Mouse (Mus musculus): ENCODE results near the gene Otop2.

The Otop2 gene

DNA sequence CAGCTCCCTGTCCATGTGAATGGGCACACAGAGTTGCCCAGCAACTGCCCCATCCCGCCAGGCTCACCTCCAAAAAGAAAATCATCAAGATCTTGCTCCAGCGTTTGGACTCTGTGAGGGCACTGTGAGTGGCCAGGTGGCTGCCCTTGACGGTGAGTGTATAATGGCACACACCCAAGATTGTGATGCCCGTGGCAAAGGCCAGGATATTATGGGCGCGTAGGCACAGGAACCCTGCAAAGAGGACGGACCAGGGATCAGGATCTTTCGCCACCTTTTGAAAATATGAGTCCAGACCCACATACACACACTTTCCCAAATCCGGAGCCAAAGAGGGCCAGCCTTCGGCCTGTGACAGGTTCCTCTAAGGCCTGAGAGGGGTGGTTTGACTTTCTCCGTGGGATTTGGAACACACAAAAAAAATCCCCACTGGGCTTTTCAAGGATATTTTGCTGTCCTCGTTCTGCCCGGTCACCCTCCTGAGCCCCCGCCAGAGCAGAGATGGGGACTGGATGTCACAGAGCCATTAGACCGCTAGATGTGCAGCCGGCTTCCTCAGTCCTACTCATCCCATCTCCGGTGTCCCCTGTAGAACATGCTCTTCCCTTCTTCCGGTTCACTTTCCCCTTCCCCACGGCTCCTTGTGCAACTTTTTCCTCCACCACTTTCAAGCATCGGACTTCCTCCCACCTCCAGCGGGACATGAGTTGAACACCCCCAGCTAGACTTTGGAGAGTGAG, 10.3 kb upstream of the Otop2 start:
- DNase-seq (ENCODE audit: inconsistent age in 2 of 2, low spot score in 1 of 2), result peak; percentile 73 to 82

DNA sequence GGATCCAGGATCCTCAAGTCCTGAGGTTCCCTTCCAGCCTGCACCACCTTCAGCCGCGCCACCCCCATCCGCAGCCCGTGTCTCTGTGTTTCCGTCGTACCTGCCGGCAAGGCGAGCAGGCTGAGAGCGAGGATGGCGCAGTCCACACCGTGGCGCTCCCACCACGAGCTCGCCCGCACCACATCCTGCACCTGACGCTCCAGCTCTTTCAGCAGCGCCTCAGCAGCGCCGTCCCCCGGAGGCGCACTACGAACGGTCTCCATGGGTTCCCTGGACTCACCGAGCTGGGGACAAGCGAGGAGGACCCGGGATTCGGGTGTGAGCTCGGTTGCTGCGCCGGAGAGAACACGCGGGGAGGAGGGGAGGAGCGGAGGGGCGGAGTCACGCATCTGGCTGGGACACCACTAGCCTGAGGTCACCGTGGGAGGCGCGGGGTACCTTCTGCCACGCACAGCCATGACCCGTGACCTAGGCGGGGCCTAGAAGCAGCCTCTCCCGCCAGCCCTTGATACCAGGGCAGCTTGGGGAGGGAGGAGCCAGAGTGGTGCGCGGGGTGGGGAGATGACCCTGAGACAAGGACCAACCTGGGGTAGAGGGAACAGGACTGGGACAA, 9.6 kb upstream of the Otop2 start, which contains the start of gene Fads6:
Gene Fads6 (minus strand): TSS at position 450 of the 613 bp plus-strand sequence.
- DNase-seq (ENCODE audit: inconsistent age in 2 of 2, low spot score in 1 of 2), result peak; percentile 95

DNA sequence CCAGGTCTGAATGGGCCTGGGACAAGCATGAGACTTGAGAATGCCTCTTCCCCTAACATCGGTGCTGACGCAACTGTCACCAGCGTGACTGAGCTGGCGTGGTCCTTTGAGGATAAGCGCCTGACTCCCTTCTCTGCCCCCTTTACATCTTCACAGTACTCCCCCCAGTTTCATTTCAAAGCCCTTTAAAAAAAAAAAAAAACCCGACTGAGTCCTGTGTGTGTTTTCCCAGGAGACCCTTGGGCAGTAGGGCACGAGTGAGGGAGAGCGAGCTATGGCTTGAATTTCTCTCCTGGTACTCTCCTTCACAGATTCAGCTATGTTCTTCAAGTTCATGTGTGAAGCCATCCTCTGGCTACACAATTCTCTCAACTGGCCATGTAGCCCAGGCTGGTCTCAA, 8.8 kb upstream of the Otop2 start:
- DNase-seq (ENCODE audit: inconsistent age in 2 of 2, low spot score in 1 of 2), result no peak

- DNase-seq (ENCODE audit: inconsistent age in 2 of 2, low spot score in 1 of 2), result no peak
Measured at GRCm38 (mm10) chr11:115300745-115301144, 6.2 kb upstream of the Otop2 start.

- no peak for DNase-seq (ENCODE audit: inconsistent age in 2 of 2, low spot score in 1 of 2)
Measured at GRCm38 (mm10) chr11:115301351-115301750, 5.6 kb upstream of the Otop2 start.

DNA sequence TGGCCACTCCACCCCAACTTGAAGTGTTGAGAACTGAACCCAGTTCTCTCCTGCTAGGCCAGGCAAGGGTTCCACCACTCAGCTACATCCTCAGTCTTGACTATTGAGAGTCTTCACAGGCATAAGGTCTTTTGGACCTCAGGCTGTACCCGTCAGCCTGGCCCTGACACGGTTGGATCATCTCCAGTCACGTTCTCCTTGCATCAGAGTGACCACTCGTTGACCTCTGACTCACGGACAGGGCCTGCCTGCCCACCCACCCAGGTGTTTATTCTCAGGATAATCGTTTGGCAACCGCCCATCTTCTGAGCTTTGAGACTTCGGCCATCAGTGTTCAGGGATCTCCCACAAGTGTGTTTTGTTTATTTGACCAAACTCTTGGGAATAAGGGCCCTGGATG, 3.8 kb upstream of the Otop2 start:
- DNase-seq (ENCODE audit: inconsistent age in 2 of 2, low spot score in 1 of 2), result peak in 1 of 2 experiments; percentile 66

DNA sequence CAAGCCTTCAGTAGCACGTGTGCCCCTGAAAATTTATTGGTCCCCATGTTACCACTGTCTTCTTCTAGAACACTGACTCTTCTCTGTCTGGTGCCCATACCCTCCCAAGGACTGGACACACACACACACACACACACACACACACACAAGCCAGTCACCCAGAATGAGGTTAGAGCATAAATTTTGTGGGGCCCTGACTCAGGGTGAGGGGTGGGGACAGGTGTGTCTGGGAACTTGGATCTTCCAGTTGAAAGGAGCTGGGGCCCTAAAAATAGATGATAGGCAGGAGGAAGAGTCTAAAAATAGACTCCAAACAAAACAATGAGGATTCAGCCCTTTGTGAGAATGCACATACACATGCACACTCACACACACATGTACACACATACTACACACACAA, 1.8 kb downstream of the Otop2 start:
- no peak for DNase-seq (ENCODE audit: inconsistent age in 2 of 2, low spot score in 1 of 2)

DNA sequence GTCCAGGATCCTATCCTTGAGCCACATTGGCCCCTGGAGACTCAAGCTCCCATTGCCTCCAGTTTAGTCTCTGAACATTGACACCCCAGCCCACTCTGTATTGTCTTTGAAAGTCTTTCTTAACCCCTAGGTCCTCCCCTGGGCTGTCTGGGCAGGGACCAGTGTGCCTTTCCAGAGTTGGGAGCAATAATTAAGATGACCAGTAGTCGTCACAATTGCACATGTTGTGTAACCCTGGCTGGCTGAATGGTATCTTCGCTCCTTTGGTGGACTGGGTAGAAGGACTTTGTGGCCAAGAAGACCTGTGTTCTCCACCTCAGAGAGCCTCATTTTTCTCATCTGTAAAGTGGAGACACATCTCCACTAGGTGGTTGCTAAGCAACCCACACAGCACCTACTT, 7.3 kb downstream of the Otop2 start:
- peak in 1 of 2 experiments; percentile 67 for DNase-seq (ENCODE audit: inconsistent age in 2 of 2, low spot score in 1 of 2)

DNA sequence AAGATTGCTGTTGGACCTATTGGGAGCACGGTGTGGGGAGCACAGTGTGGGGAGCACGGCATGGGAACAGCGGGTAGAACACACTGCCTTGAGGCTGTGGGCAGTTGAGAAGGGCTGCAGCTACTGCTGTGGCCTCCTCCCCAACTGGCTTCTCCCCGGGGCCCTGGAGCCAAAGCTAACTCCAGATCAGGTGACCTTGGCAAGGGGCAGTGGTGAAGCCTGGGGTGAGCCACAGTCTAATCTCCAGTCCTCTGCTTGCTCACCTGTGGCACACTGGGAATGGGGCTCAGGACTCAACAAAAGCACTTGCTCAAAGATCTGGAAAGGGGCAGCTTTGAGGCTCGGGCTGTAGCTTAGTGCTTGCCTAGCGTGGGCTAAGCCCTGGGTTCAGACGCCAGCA, 10.2 kb downstream of the Otop2 start:
- DNase-seq (ENCODE audit: inconsistent age in 2 of 2, low spot score in 1 of 2), result no peak

DNA sequence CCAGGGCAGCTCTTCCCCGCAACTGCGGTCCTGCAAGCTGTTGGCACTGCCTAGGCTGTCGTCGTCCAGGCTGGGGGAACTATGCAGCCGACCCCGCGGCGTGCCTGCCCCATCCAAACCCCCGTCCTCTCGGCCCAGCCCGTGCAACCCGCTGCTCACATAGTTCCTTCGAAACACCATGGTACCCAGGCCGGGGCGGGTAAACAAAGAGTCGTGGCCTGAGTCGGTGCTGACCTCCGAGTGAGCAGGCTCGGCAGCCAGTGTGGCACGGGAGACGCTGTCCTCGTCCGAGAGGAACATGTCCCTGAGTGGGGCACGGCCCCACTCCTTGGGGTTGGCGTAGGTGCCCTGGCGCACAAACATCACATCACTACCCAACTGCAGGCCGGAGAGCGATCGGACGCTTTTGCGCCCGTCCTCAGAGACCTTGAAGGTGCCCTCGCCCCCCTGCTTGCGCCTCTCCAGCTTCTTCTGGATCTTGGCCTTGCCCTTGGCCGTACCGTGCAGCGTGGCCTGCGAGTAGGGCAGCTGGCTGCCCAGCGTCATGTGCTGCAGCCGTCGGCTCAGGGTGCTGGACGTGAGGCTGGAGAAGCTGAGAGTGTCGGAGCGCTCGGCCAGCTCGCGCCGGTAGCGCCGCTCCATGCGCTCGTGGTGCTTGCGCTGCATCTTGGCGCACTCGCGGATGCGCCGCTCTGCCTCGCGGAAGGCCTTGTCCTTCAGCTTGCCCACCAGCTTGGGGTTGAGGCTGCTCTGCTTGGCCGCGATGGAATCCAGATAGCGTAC, 11.5 kb downstream of the Otop2 start:
- DNase-seq (ENCODE audit: inconsistent age in 2 of 2, low spot score in 1 of 2), result peak in 1 of 2 experiments; percentile 53

DNA sequence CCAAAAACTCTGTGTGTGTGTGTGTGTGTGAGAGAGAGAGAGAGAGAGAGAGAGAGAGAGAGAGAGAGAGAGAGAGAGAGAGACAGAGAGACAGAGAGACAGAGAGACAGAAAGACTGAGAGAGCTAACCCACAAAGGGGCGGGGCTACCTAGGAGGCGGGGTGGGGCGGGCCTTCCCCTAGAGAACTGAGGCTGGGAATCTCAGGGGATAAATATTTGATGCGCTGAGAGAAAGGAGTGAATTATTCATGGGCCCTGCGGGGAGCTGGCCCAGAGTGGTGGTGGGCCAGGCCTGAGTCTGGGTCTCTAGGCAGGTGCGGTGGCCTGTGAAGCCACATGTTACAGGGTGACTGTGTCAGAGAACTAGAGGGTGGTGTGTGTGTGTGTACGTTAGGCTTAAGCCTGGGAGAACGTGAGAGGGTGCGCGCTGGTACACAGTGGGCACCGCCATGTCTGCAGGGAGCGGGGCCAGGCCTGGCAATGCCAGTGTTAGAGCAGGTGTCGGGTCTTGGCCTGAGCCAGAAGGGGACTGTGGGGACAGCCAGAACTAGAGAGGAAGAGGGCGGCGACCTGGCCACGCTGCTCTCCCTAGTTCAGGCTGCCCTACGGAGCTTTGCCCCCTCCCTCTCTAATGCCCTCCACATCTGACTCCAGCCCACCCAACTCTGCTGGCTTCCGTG, 12.9 kb downstream of the Otop2 start:
- DNase-seq (ENCODE audit: inconsistent age in 2 of 2, low spot score in 1 of 2), result no peak

- DNase-seq (ENCODE audit: inconsistent age in 2 of 2, low spot score in 1 of 2), result peak; percentile 51 to 78
Measured at GRCm38 (mm10) chr11:115321906-115322693, 15.1 kb downstream of the Otop2 start, which contains the start of gene Ush1g. TSS of gene Ush1g (minus strand) at chr11:115322041.

GRCm38 (mm10) chr11:115323354-115323753, 16.4 kb downstream of the Otop2 start:
- no peak for DNase-seq (ENCODE audit: inconsistent age in 2 of 2, low spot score in 1 of 2)

- DNase-seq (ENCODE audit: inconsistent age in 2 of 2, low spot score in 1 of 2), result no peak
Measured at GRCm38 (mm10) chr11:115326730-115327129, 19.8 kb downstream of the Otop2 start.

DNA sequence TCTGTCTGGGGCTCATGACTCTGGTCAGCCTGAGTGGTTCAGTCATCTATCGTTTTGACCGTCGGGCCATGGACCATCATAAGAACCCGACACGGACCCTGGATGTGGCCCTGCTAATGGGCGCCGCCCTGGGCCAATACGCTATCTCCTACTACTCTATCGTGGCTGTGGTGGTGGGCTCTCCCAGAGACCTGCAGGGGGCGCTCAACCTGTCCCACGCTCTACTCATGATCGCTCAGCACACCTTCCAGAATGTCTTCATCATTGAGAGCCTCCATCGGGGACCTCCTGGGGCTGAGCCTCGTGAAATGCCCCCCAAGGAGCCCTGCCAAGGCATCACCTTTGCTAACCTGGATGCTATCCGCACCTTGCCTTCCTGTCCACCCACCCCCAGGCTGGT, 22.4 kb downstream of the Otop2 start:
- no peak for DNase-seq (ENCODE audit: inconsistent age in 2 of 2, low spot score in 1 of 2)

GRCm38 (mm10) chr11:115334531-115334930, 27.6 kb downstream of the Otop2 start, which contains the start of gene Otop3:
TSS of gene Otop3 (plus strand) at chr11:115334731.
- DNase-seq (ENCODE audit: inconsistent age in 2 of 2, low spot score in 1 of 2), result no peak

- peak in 1 of 2 experiments; percentile 63 for DNase-seq (ENCODE audit: inconsistent age in 2 of 2, low spot score in 1 of 2)
Measured at GRCm38 (mm10) chr11:115335223-115335622, 28.3 kb downstream of the Otop2 start.

DNA sequence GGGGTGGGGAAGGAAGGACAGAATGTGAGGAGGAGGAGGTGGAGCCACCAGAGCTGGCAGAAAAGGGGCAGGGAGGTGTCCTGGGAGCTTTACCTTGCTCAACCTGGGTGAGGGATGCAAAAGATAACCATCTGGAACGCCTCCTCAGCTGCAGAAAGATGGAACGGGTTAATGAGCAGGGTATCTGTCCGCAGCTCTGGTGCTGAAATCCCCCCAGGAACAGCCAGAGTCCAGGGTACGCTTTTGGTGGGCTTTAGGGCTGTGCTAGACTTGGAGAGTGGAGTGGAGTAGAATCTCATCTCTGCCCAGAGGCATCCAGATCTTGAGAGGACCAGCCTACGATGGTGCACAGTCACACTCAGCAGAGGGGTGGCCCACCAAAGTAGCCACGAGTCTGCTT, 29.2 kb downstream of the Otop2 start:
- DNase-seq (ENCODE audit: inconsistent age in 2 of 2, low spot score in 1 of 2), result no peak

DNA sequence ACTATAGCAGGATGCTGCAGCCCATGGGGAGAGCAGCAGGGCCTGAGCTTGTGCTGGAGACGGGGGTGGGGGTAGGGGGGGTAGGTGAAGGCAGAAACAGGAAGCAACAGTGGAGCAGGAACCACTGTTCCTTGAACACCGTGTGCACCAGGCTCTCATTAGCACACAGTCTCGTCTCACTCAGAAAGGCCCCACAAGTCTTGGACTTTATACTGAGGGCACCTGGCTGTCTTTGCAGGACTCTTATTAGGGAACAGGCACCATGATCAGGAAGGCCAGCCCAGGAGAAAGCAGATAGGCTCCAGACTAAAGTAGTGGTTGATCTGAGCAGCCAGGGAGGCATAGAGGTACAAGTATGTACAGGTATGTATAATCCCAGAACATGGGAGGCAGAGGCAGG, 30.4 kb downstream of the Otop2 start:
- no peak for DNase-seq (ENCODE audit: inconsistent age in 2 of 2, low spot score in 1 of 2)

DNA sequence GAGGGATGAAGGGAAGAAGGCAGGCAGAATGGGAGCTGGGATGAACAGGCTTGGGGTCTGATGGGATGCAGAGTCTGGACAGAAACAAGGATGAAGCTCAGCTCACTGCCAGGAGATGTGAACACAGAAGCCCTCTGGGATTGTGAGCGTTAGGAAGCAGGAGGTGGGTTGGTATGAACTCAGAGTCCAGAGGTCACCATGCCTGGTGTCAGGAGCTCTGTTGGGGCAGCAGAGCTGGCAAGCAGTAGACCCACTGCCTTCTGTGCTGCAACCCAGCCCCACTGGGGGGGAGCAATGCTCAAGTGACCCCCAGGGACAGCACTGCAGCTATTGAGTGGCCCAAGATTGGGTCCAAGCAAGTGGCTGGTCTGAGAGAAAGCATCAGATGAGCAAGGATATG, 30.9 kb downstream of the Otop2 start:
- DNase-seq (ENCODE audit: inconsistent age in 2 of 2, low spot score in 1 of 2), result no peak

All from adrenal gland, adult (tissue).